In genomic region chr4:94829924-94830386, GRCm38 (mm10) we compare ENCODE assay signal across 9 mouse cellular contexts.
DNase-seq lines count a peak whose midpoint lies in the region; ATAC-seq lines count a peak whose summit lies in the region.
"Had no signal": no experiment of that assay in that cellular context is flagged by ENCODE, and none has a peak within 500 bp of the region (broad histone marks: within the 10 kb centered on the region; RNA-seq: fewer than 3 reads in every experiment).

No protein-coding gene starts in this region.

- WGBS in forebrain, embryonic 11.5 days: 68% methylated on average over 6 of the region's 6 CpGs
- 84% methylated on average over 6 of the region's 6 CpGs for WGBS in forebrain, embryonic 13.5 days
- 53% methylated on average over 6 of the region's 6 CpGs for whole genome bisulfite sequencing in heart, embryonic 15.5 days

- no peak; the same call in 1 of the 2 replicates for ATAC-seq in forebrain, embryonic 11.5 days (replicated peaks; ENCODE audit: low FRiP score)
- no peak for ATAC-seq in forebrain, embryonic 13.5 days
- ATAC-seq in heart, embryonic 15.5 days (replicated peaks; ENCODE audit: insufficient number of reproducible peaks, insufficient read depth, low FRiP score, low read depth): peak; percentile 63; the same call in 1 of the 2 replicates
- ATAC-seq: midbrain, embryonic 15.5 days had no signal

- H3K4me3 ChIP-seq in forebrain, embryonic 11.5 days (ENCODE audit: low read depth, low read length): no peak overlapping the region
- H3K4me3 ChIP-seq in forebrain, embryonic 13.5 days: no peak overlapping the region
- no peak overlapping the region for H3K4me3 ChIP-seq in heart, embryonic 15.5 days
- H3K4me3 ChIP-seq: midbrain, embryonic 15.5 days had no signal

- H3K9me3 ChIP-seq in forebrain, embryonic 11.5 days (ENCODE audit: control insufficient read depth, low read length): no peaks in the 10 kb centered on the region
- no peaks in the 10 kb centered on the region for H3K9me3 ChIP-seq in forebrain, embryonic 13.5 days (replicated peaks)
- no peaks in the 10 kb centered on the region for H3K9me3 ChIP-seq in heart, embryonic 15.5 days (replicated peaks)
- H3K9me3 ChIP-seq: midbrain, embryonic 15.5 days had no signal

- no peak overlapping the region for H3K4me2 ChIP-seq in forebrain, embryonic 11.5 days (ENCODE audit: low read depth, low read length, severe bottlenecking)
- H3K4me2 ChIP-seq in forebrain, embryonic 13.5 days: no peak overlapping the region
- no peak overlapping the region for H3K4me2 ChIP-seq in heart, embryonic 15.5 days
- H3K4me2 ChIP-seq: midbrain, embryonic 15.5 days had no signal

- H3K4me1 ChIP-seq in forebrain, embryonic 11.5 days (replicated peaks; ENCODE audit: control insufficient read depth, insufficient read depth, low read length): no peaks in the 10 kb centered on the region
- no peaks in the 10 kb centered on the region for H3K4me1 ChIP-seq in forebrain, embryonic 13.5 days
- H3K4me1 ChIP-seq in heart, embryonic 15.5 days (replicated peaks): no peaks in the 10 kb centered on the region; the same call in 1 of the 2 replicates
- H3K4me1 ChIP-seq: midbrain, embryonic 15.5 days had no signal

- H3K27ac ChIP-seq in forebrain, embryonic 11.5 days (ENCODE audit: low read depth, low read length): no peak overlapping the region
- H3K27ac ChIP-seq in forebrain, embryonic 13.5 days: no peak overlapping the region
- H3K27ac ChIP-seq in heart, embryonic 15.5 days: peak overlapping the region; percentile 45
- H3K27ac ChIP-seq: midbrain, embryonic 15.5 days had no signal

- no peak overlapping the region for H3K9ac ChIP-seq in forebrain, embryonic 11.5 days (ENCODE audit: low read length)
- no peak overlapping the region for H3K9ac ChIP-seq in forebrain, embryonic 13.5 days
- no peak overlapping the region for H3K9ac ChIP-seq in heart, embryonic 15.5 days
- H3K9ac ChIP-seq: midbrain, embryonic 15.5 days had no signal

- peak; percentile 46 for DNase-seq in forebrain, embryonic 11.5 days (ENCODE audit: low spot score)
- DNase-seq in kidney, postnatal 25 days: peak; percentile 62 to 89
- DNase-seq in lung, postnatal 14 days: peak; percentile 50
- no peak for DNase-seq in thymus, postnatal 10 days (ENCODE audit: low spot score in 2 of 2)
- no peak for DNase-seq in cerebellum, adult 18-20 months
- no peak for DNase-seq in cerebellum, postnatal 10 days

- no peaks in the 10 kb centered on the region for H3K27me3 ChIP-seq in forebrain, embryonic 11.5 days (ENCODE audit: control insufficient read depth, insufficient read depth, low read length)
- no peaks in the 10 kb centered on the region for H3K27me3 ChIP-seq in forebrain, embryonic 13.5 days
- no peaks in the 10 kb centered on the region for H3K27me3 ChIP-seq in heart, embryonic 15.5 days
- H3K27me3 ChIP-seq: midbrain, embryonic 15.5 days had no signal

- H3K36me3 ChIP-seq in forebrain, embryonic 11.5 days (ENCODE audit: control insufficient read depth, insufficient read depth, low read length): no peaks in the 10 kb centered on the region
- H3K36me3 ChIP-seq in forebrain, embryonic 13.5 days (ENCODE audit: poor library complexity, severe bottlenecking): no peaks in the 10 kb centered on the region
- no peaks in the 10 kb centered on the region for H3K36me3 ChIP-seq in heart, embryonic 15.5 days
- H3K36me3 ChIP-seq: midbrain, embryonic 15.5 days had no signal

Comparison
In these comparisons a context has a peak if more than half of its experiments do, and no peak if none do; other contexts are left out.
1. DNase-seq: peak in forebrain, embryonic 11.5 days (single experiment), kidney, postnatal 25 days (2 of 2) and lung, postnatal 14 days (single experiment); none in thymus, postnatal 10 days (0 of 2), cerebellum, adult 18-20 months (0 of 2) and cerebellum, postnatal 10 days (0 of 2).